Mouse (Mus musculus) layer of hippocampus, adult 2 months (tissue): Measurements from ENCODE around the gene Eif4b. TPM values are rescaled to one million over a fixed set of nuclear protein-coding genes. Genes with fewer than 3 reads are reported as not detected.
A peak's percentile ranks its signal among the peaks of the same experiment; 100 is the strongest.

ENCODE experiments used
- DNase-seq, 2 experiments: peaks; one replicate each; pipeline ENCODE4 v3.0.0; 2022; ENCODE audit warnings: low spot score in 2 of 2
- H3K27ac ChIP-seq: fragments of 200-600 bp; 2 replicates; pipeline ENCODE4 v1.8.1; 2022
- H3K4me3 ChIP-seq: fragments of 200-600 bp; 2 replicates; pipeline ENCODE4 v1.8.1; 2022; ENCODE audit warnings: mild to moderate bottlenecking
- CTCF ChIP-seq: fragments of 200-600 bp; conservative IDR thresholded peaks from 2 replicates; pipeline ENCODE4 v1.8.1; 2022; ENCODE audit warnings: antibody characterized with exemption, mild to moderate bottlenecking, moderate library complexity
- long read RNA-seq, 2 experiments: library from polyadenylated mRNA; stranded (forward); transcript quantifications; one replicate each; pipeline ENCODE4 v2.0.0; 2021; ENCODE audit warnings: borderline mapping rate in 2 of 2
- total RNA-seq, 2 experiments: library from RNA; stranded (reverse); gene quantifications; 2 replicates each; pipeline ENCODE4 v1.2.3; 2021

Gene Eif4b
- 100 to 1,000 TPM; 196 to 199 TPM for total RNA-seq
- long read RNA-seq, experiment 1, transcript Eif4b-201 (15 exons, 3,854 nt) = major isoform, 44 of 71 reads
- long read RNA-seq, experiment 1, partial matches to known transcripts = 25 of 71 reads
- long read RNA-seq, experiment 1, other reads (novel, unspliced or antisense) = 2 of 71 reads
- long read RNA-seq, experiment 2, transcript Eif4b-201 (15 exons, 3,854 nt) = major isoform, 63 of 92 reads
- long read RNA-seq, experiment 2, partial matches to known transcripts = 21 of 92 reads
- long read RNA-seq, experiment 2, other reads (novel, unspliced or antisense) = 8 of 92 reads

- 0 out of 2 replicates have a peak, but pooled peaks have one; percentile 7 for TF ChIP-seq CTCF
- peak; percentile 98 to 99 for DNase-seq
- H3K4me3 ChIP-seq = peak within 1 kb of the TSS; percentile 84
- peak within 1 kb of the TSS; percentile 98 for H3K27ac ChIP-seq
Observed at GRCm38 (mm10) chr15:102073559-102074069, at the start of gene Eif4b. Gene Eif4b (plus strand): TSS chr15:102073773.

GRCm38 (mm10) chr15:102023888-102024287, 49.7 kb upstream of the Eif4b start:
- H3K4me3 ChIP-seq = no peak overlapping the region
- no peak for TF ChIP-seq CTCF
- no peak overlapping the region for H3K27ac ChIP-seq
- DNase-seq = no peak

- no peak for TF ChIP-seq CTCF
- H3K27ac ChIP-seq = no peak overlapping the region
- no peak for DNase-seq
- H3K4me3 ChIP-seq = peak overlapping the region; percentile 2; the same call in 1 of the 2 replicates
Observed at GRCm38 (mm10) chr15:102025136-102025872, 48.3 kb upstream of the Eif4b start.

GRCm38 (mm10) chr15:102026430-102026829, 47.1 kb upstream of the Eif4b start:
- no peak overlapping the region for H3K4me3 ChIP-seq
- no peak overlapping the region for H3K27ac ChIP-seq
- TF ChIP-seq CTCF = no peak
- no peak for DNase-seq

- DNase-seq = no peak
- TF ChIP-seq CTCF = no peak
- Histone ChIP-seq H3K4me3 (no peak within 1 kb of the TSS), H3K27ac (no peak within 1 kb of the TSS)
Observed at GRCm38 (mm10) chr15:102028040-102028439, 45.5 kb upstream of the Eif4b start, which contains the start of gene Krt18. Gene Krt18 (plus strand): TSS chr15:102028180.

- no peak for DNase-seq
- no peak for TF ChIP-seq CTCF
- H3K4me3 ChIP-seq = no peak overlapping the region
- H3K27ac ChIP-seq = no peak overlapping the region
Observed at GRCm38 (mm10) chr15:102034121-102035053, 39.2 kb upstream of the Eif4b start.

- DNase-seq = no peak
- no peak for TF ChIP-seq CTCF
Observed at GRCm38 (mm10) chr15:102040277-102040676, 33.3 kb upstream of the Eif4b start.

GRCm38 (mm10) chr15:102041951-102042350, 31.6 kb upstream of the Eif4b start:
- no peak overlapping the region for H3K27ac ChIP-seq
- no peak for DNase-seq
- TF ChIP-seq CTCF = no peak
- no peak overlapping the region for H3K4me3 ChIP-seq

More at GRCm38 (mm10) chr15:102040277-102040676, 33.3 kb upstream of the Eif4b start:
- no peak overlapping the region for H3K27ac ChIP-seq
- no peak overlapping the region for H3K4me3 ChIP-seq

GRCm38 (mm10) chr15:102044745-102045144, 28.8 kb upstream of the Eif4b start:
- Histone ChIP-seq H3K4me3 (no peak overlapping the region), H3K27ac (no peak overlapping the region)
- DNase-seq = no peak
- TF ChIP-seq CTCF = no peak

- TF ChIP-seq CTCF = no peak
- no peak for DNase-seq
- Histone ChIP-seq H3K4me3 (no peak overlapping the region), H3K27ac (no peak overlapping the region)
Observed at GRCm38 (mm10) chr15:102045691-102046090, 27.9 kb upstream of the Eif4b start.

- TF ChIP-seq CTCF = no peak
- H3K27ac ChIP-seq = no peak overlapping the region
- DNase-seq = no peak
- H3K4me3 ChIP-seq = no peak overlapping the region
Observed at GRCm38 (mm10) chr15:102048006-102048405, 25.6 kb upstream of the Eif4b start.

- no peak for DNase-seq
- TF ChIP-seq CTCF = no peak
Observed at GRCm38 (mm10) chr15:102049871-102050270, 23.7 kb upstream of the Eif4b start.

More at GRCm38 (mm10) chr15:102049871-102050270, 23.7 kb upstream of the Eif4b start:
- no peak overlapping the region for H3K27ac ChIP-seq
- H3K4me3 ChIP-seq = no peak overlapping the region
